Mouse (Mus musculus) embryonic facial prominence, embryonic 15.5 days (tissue): ENCODE results near the gene Stag1. TPM values are rescaled to one million over a fixed set of nuclear protein-coding genes. Genes with fewer than 3 reads are reported as not detected.

Experiments
- ATAC-seq: fragments of 200-750 bp; cut with Nextera tagmentation; 2 replicates; pipeline ENCODE4 v1.8.0; 2017; ENCODE audit warnings: low read depth, moderate TSS enrichment; ENCODE audit not compliant: insufficient number of reproducible peaks, low FRiP score, low TSS enrichment
- H3K27ac ChIP-seq: fragments of 300-500 bp; sonication (generic); replicated peaks from 2 replicates; pipeline ENCODE4 v1.5.1; 2015; ENCODE audit warnings: mild to moderate bottlenecking, inconsistent platforms
- H3K27me3 ChIP-seq: fragments of 300-500 bp; sonication (generic); 2 replicates; pipeline ENCODE4 v1.6.1; 2015; ENCODE audit warnings: inconsistent platforms
- H3K36me3 ChIP-seq: fragments of 300-500 bp; sonication (generic); 2 replicates; pipeline ENCODE4 v1.6.1; 2015; ENCODE audit warnings: mild to moderate bottlenecking, inconsistent platforms
- H3K4me1 ChIP-seq: fragments of 300-500 bp; sonication (generic); 2 replicates; pipeline ENCODE4 v1.6.1; 2015; ENCODE audit warnings: inconsistent platforms
- H3K4me2 ChIP-seq: fragments of 300-500 bp; sonication (generic); replicated peaks from 2 replicates; pipeline ENCODE4 v1.6.1; 2015; ENCODE audit warnings: mild to moderate bottlenecking, inconsistent platforms
- H3K4me3 ChIP-seq: fragments of 300-500 bp; sonication (generic); replicated peaks from 2 replicates; pipeline ENCODE4 v1.5.1; 2015; ENCODE audit warnings: mild to moderate bottlenecking, inconsistent platforms
- H3K9ac ChIP-seq: fragments of 300-500 bp; sonication (generic); 2 replicates; pipeline ENCODE4 v1.6.1; 2015; ENCODE audit warnings: inconsistent platforms
- H3K9me3 ChIP-seq: fragments of 300-500 bp; sonication (generic); replicated peaks from 2 replicates; pipeline ENCODE4 v1.6.1; 2016; ENCODE audit warnings: inconsistent platforms
- WGBS: fragments of 180-500 bp; shearing (Covaris S2); methylation state at CpG from one replicate; pipeline ENCODE4 v1.1.7; 2015; 5-methylcytosine and 5-hydroxymethylcytosine counted together
- polyA plus RNA-seq: library from polyadenylated mRNA; unstranded; fragments of >200 nt; fragmentation: Nextera tagmentation; extraction: Ambion mirVana; gene quantifications from 2 replicates; pipeline ENCODE4 v1.2.1, GENCODE M21; 2015

Stag1 gene
- polyA plus RNA-seq, 1 experiment from 2014 or later: 33.8 TPM

- Histone ChIP-seq H3K4me1 (no peaks in the 10 kb centered on the region), H3K4me2 (no peak overlapping the region), H3K27me3 (no peaks in the 10 kb centered on the region), H3K36me3 (no peaks in the 10 kb centered on the region), H3K9me3 (no peaks in the 10 kb centered on the region), H3K27ac (no peak overlapping the region), H3K9ac (no peak overlapping the region), H3K4me3 (no peak overlapping the region)
- WGBS: 79% methylated on average over 3 of the region's 3 CpGs
- ATAC-seq: no peak
Observed at GRCm38 (mm10) chr9:100613501-100614071, 16.0 kb downstream of the Stag1 start.

- ATAC-seq: no peak
- H3K27ac ChIP-seq: no peak overlapping the region
- H3K4me3 ChIP-seq: no peak overlapping the region
- H3K9me3 ChIP-seq: no peaks in the 10 kb centered on the region
- H3K4me2 ChIP-seq: 0 out of 2 replicates have a peak overlapping the region, but pooled peaks have one; percentile 17
- no peaks in the 10 kb centered on the region for H3K36me3 ChIP-seq
- 28% methylated on average over 11 of the region's 11 CpGs for WGBS
- no peaks in the 10 kb centered on the region for H3K4me1 ChIP-seq
- H3K27me3 ChIP-seq: no peaks in the 10 kb centered on the region
- H3K9ac ChIP-seq: no peak overlapping the region
Observed at GRCm38 (mm10) chr9:100616947-100617346, 19.3 kb downstream of the Stag1 start.

- WGBS: 79% methylated on average over 2 of the region's 2 CpGs
- Histone ChIP-seq H3K9me3 (no peaks in the 10 kb centered on the region), H3K9ac (no peak overlapping the region), H3K27ac (no peak overlapping the region), H3K4me1 (no peaks in the 10 kb centered on the region), H3K27me3 (no peaks in the 10 kb centered on the region), H3K36me3 (no peaks in the 10 kb centered on the region), H3K4me3 (no peak overlapping the region), H3K4me2 (no peak overlapping the region)
- no peak for ATAC-seq
Observed at GRCm38 (mm10) chr9:100626258-100626657, 28.7 kb downstream of the Stag1 start.

- Histone ChIP-seq H3K27ac (0 out of 2 replicates have a peak overlapping the region, but pooled peaks have one; percentile 99), H3K36me3 (no peaks in the 10 kb centered on the region), H3K4me2 (no peak overlapping the region), H3K27me3 (no peaks in the 10 kb centered on the region), H3K9ac (no peak overlapping the region), H3K4me1 (peaks cover 13% of the 10 kb centered on the region), H3K9me3 (no peaks in the 10 kb centered on the region), H3K4me3 (no peak overlapping the region)
- ATAC-seq: no peak
- 83% methylated on average over 2 of the region's 2 CpGs for WGBS
Observed at GRCm38 (mm10) chr9:100640754-100641153, 43.2 kb downstream of the Stag1 start.

- Histone ChIP-seq H3K9ac (no peak overlapping the region), H3K4me2 (peak overlapping the region; percentile 72), H3K27ac (peak overlapping the region; percentile 99), H3K9me3 (no peaks in the 10 kb centered on the region), H3K4me3 (peak overlapping the region; percentile 64), H3K27me3 (no peaks in the 10 kb centered on the region), H3K4me1 (peaks cover 13% of the 10 kb centered on the region), H3K36me3 (no peaks in the 10 kb centered on the region)
- no peak for ATAC-seq
- WGBS: 34% methylated on average over 6 of the region's 6 CpGs
Observed at GRCm38 (mm10) chr9:100641391-100642085, 43.9 kb downstream of the Stag1 start.

- Histone ChIP-seq H3K27ac (peak overlapping the region; percentile 99), H3K36me3 (no peaks in the 10 kb centered on the region), H3K4me1 (peaks cover 16% of the 10 kb centered on the region), H3K9ac (peak overlapping the region; percentile 61), H3K4me3 (peak overlapping the region; percentile 64), H3K9me3 (no peaks in the 10 kb centered on the region), H3K4me2 (peak overlapping the region; percentile 72), H3K27me3 (no peaks in the 10 kb centered on the region)
- WGBS: 1% methylated on average over 16 of the region's 16 CpGs
- no peak for ATAC-seq
Observed at GRCm38 (mm10) chr9:100642186-100642839, 44.7 kb downstream of the Stag1 start.

GRCm38 (mm10) chr9:100642840-100643697 lies 45.5 kb downstream of the Stag1 start:
- under 1% methylated on average over 97 of the region's 97 CpGs for WGBS
- peak; percentile 98 for ATAC-seq
- Histone ChIP-seq H3K4me3 (peak overlapping the region; percentile 64), H3K4me2 (peak overlapping the region; percentile 72), H3K36me3 (no peaks in the 10 kb centered on the region), H3K4me1 (peaks cover 16% of the 10 kb centered on the region), H3K9ac (peak overlapping the region; percentile 85), H3K27ac (peak overlapping the region; percentile 99), H3K27me3 (no peaks in the 10 kb centered on the region), H3K9me3 (no peaks in the 10 kb centered on the region)

GRCm38 (mm10) chr9:100644071-100644771 lies 46.6 kb downstream of the Stag1 start:
- Histone ChIP-seq H3K27ac (peak overlapping the region; percentile 99), H3K4me1 (peaks cover 16% of the 10 kb centered on the region), H3K27me3 (no peaks in the 10 kb centered on the region), H3K9me3 (no peaks in the 10 kb centered on the region), H3K4me3 (peak overlapping the region; percentile 64), H3K36me3 (no peaks in the 10 kb centered on the region), H3K9ac (peak overlapping the region; percentile 85), H3K4me2 (peak overlapping the region; percentile 52)
- under 1% methylated on average over 62 of the region's 64 CpGs for whole genome bisulfite sequencing
- 0 out of 2 replicates have a peak, but pooled peaks have one; percentile 12 for ATAC-seq

- Histone ChIP-seq H3K27me3 (no peaks in the 10 kb centered on the region), H3K4me3 (peak overlapping the region; percentile 64), H3K27ac (no peak overlapping the region), H3K9ac (no peak overlapping the region), H3K4me1 (peaks cover 16% of the 10 kb centered on the region), H3K4me2 (peak overlapping the region; percentile 52), H3K36me3 (no peaks in the 10 kb centered on the region), H3K9me3 (no peaks in the 10 kb centered on the region)
- no peak for ATAC-seq
- 24% methylated on average over 8 of the region's 8 CpGs for WGBS
Observed at GRCm38 (mm10) chr9:100645026-100645940, 47.7 kb downstream of the Stag1 start.

GRCm38 (mm10) chr9:100646276-100646675 lies 48.7 kb downstream of the Stag1 start:
- H3K36me3 ChIP-seq: no peaks in the 10 kb centered on the region
- peaks cover 13% of the 10 kb centered on the region for H3K4me1 ChIP-seq
- H3K4me3 ChIP-seq: no peak overlapping the region
- no peak overlapping the region for H3K9ac ChIP-seq
- no peak overlapping the region for H3K27ac ChIP-seq
- no peaks in the 10 kb centered on the region for H3K9me3 ChIP-seq
- ATAC-seq: no peak
- H3K27me3 ChIP-seq: no peaks in the 10 kb centered on the region
- no peak overlapping the region for H3K4me2 ChIP-seq
- WGBS: 76% methylated on average over 2 of the region's 2 CpGs
